ENCODE assay signal across 26 mouse cellular contexts in genomic region chr12:53869981-53870380, GRCm38 (mm10).
A peak's percentile ranks its signal among the peaks of the same experiment; 100 is the strongest.
DNase-seq lines count a peak whose midpoint lies in the region; ATAC-seq and TF ChIP-seq lines count a peak whose summit lies in the region.
"Had no signal": no experiment of that assay in that cellular context is flagged by ENCODE, and none has a peak within 500 bp of the region (broad histone marks: within the 10 kb centered on the region; RNA-seq: fewer than 3 reads in every experiment).

No protein-coding gene starts in this region.

- intact Hi-C loops in left cerebral cortex, postnatal 4 days (cut with DNase I): no loop called here

- H3K9me3 ChIP-seq in forebrain, embryonic 10.5 days: no peaks in the 10 kb centered on the region
- no peaks in the 10 kb centered on the region for H3K9me3 ChIP-seq in forebrain, embryonic 16.5 days (ENCODE audit: control insufficient read depth, low read length)
- no peaks in the 10 kb centered on the region for H3K9me3 ChIP-seq in liver, embryonic 11.5 days (ENCODE audit: control insufficient read depth, low read length)
- H3K9me3 ChIP-seq: forebrain, embryonic 12.5 days; heart, embryonic 15.5 days; hindbrain, embryonic 15.5 days; intestine, embryonic 15.5 days; limb, embryonic 12.5 days; liver, embryonic 12.5 days; midbrain, embryonic 15.5 days; stomach, embryonic 15.5 days had no signal

- peak; percentile 8 for DNase-seq in forebrain, embryonic 10.5 days (ENCODE audit: extremely low spot score, low spot score)
- DNase-seq in left cerebral cortex, postnatal 4 days: peak; percentile 17
- no peak for DNase-seq in left cerebral cortex, adult 8-10 months (ENCODE audit: low spot score in 2 of 2)
- peak; percentile 36 for DNase-seq in lung, postnatal 10 days
- no peak for DNase-seq in lung, adult 2 months
- no peak for DNase-seq in liver, embryonic 11.5 days (ENCODE audit: low spot score)
- DNase-seq: adrenal gland, adult 2 months; cerebellum, adult 9-10 months; gastrocnemius, postnatal 36 days; heart, postnatal 4 days; kidney, adult 8-10 months; kidney, postnatal 10 days; right cerebral cortex, postnatal 4 days; thymus, postnatal 25 days had no signal

- no peak for ATAC-seq in forebrain, embryonic 16.5 days
- no peak for ATAC-seq in liver, embryonic 11.5 days (replicated peaks; ENCODE audit: low FRiP score)
- ATAC-seq: intestine, embryonic 15.5 days; liver, embryonic 12.5 days; midbrain, embryonic 15.5 days; Patski had no signal

- no peaks in the 10 kb centered on the region for H3K36me3 ChIP-seq in forebrain, embryonic 10.5 days (replicated peaks)
- no peaks in the 10 kb centered on the region for H3K36me3 ChIP-seq in forebrain, embryonic 16.5 days (ENCODE audit: control insufficient read depth, insufficient read depth)
- H3K36me3 ChIP-seq in liver, embryonic 11.5 days (ENCODE audit: control insufficient read depth, insufficient read depth, low read length): no peaks in the 10 kb centered on the region
- H3K36me3 ChIP-seq: forebrain, embryonic 12.5 days; heart, embryonic 15.5 days; hindbrain, embryonic 15.5 days; intestine, embryonic 15.5 days; limb, embryonic 12.5 days; liver, embryonic 12.5 days; midbrain, embryonic 15.5 days; stomach, embryonic 15.5 days had no signal

- H3K27ac ChIP-seq in forebrain, embryonic 10.5 days: no peak overlapping the region
- H3K27ac ChIP-seq in forebrain, embryonic 16.5 days (ENCODE audit: low read length): no peak overlapping the region
- H3K27ac ChIP-seq in liver, embryonic 11.5 days (ENCODE audit: low read depth, low read length): no peak overlapping the region
- H3K27ac ChIP-seq: forebrain, embryonic 12.5 days; heart, embryonic 15.5 days; hindbrain, embryonic 15.5 days; intestine, embryonic 15.5 days; left cerebral cortex, adult 2 months; limb, embryonic 12.5 days; liver, embryonic 12.5 days; macrophage; midbrain, embryonic 15.5 days; stomach, embryonic 15.5 days had no signal

- 88% methylated on average over 4 of the region's 4 CpGs for WGBS in forebrain, embryonic 10.5 days
- 59% methylated on average over 4 of the region's 4 CpGs for WGBS in forebrain, embryonic 16.5 days
- 64% methylated on average over 4 of the region's 4 CpGs for WGBS in lung, adult 2 months
- WGBS in liver, embryonic 11.5 days: 73% methylated on average over 4 of the region's 4 CpGs

- H3K27me3 ChIP-seq in forebrain, embryonic 10.5 days (ENCODE audit: poor library complexity, severe bottlenecking): no peaks in the 10 kb centered on the region
- H3K27me3 ChIP-seq in forebrain, embryonic 16.5 days (replicated peaks; ENCODE audit: control insufficient read depth, insufficient read depth, low read length): no peaks in the 10 kb centered on the region
- H3K27me3 ChIP-seq in liver, embryonic 11.5 days (replicated peaks; ENCODE audit: control insufficient read depth, insufficient read depth, low read length): no peaks in the 10 kb centered on the region
- H3K27me3 ChIP-seq: forebrain, embryonic 12.5 days; heart, embryonic 15.5 days; hindbrain, embryonic 15.5 days; intestine, embryonic 15.5 days; liver, embryonic 12.5 days; midbrain, embryonic 15.5 days; stomach, embryonic 15.5 days had no signal

- H3K4me2 ChIP-seq in forebrain, embryonic 16.5 days (ENCODE audit: low read length): no peak overlapping the region
- no peak overlapping the region for H3K4me2 ChIP-seq in liver, embryonic 11.5 days
- H3K4me2 ChIP-seq: forebrain, embryonic 12.5 days; heart, embryonic 15.5 days; hindbrain, embryonic 15.5 days; intestine, embryonic 15.5 days; limb, embryonic 12.5 days; liver, embryonic 12.5 days; midbrain, embryonic 15.5 days; stomach, embryonic 15.5 days had no signal

- H3K4me3 ChIP-seq in forebrain, embryonic 10.5 days: no peak overlapping the region
- H3K4me3 ChIP-seq in forebrain, embryonic 16.5 days (replicated peaks; ENCODE audit: low read length): no peak overlapping the region
- H3K4me3 ChIP-seq in lung, adult 2 months (replicated peaks; ENCODE audit: extremely low read depth, low read depth, low read length): no peak overlapping the region
- no peak overlapping the region for H3K4me3 ChIP-seq in liver, embryonic 11.5 days (ENCODE audit: low read depth, low read length)
- H3K4me3 ChIP-seq: forebrain, embryonic 12.5 days; heart, embryonic 15.5 days; hindbrain, embryonic 15.5 days; intestine, embryonic 15.5 days; left cerebral cortex, adult 2 months; limb, embryonic 12.5 days; liver, embryonic 12.5 days; midbrain, embryonic 15.5 days; stomach, embryonic 15.5 days had no signal

- H3K9ac ChIP-seq in forebrain, embryonic 16.5 days (replicated peaks; ENCODE audit: low read depth, low read length): no peak overlapping the region
- H3K9ac ChIP-seq in liver, embryonic 11.5 days (ENCODE audit: low read depth, low read length): no peak overlapping the region
- H3K9ac ChIP-seq: forebrain, embryonic 12.5 days; heart, embryonic 15.5 days; hindbrain, embryonic 15.5 days; intestine, embryonic 15.5 days; limb, embryonic 12.5 days; liver, embryonic 12.5 days; midbrain, embryonic 15.5 days; stomach, embryonic 15.5 days had no signal

- H3K4me1 ChIP-seq in forebrain, embryonic 10.5 days: peaks cover 22% of the 10 kb centered on the region
- peaks cover 2% of the 10 kb centered on the region; the same call in 1 of the 2 replicates for H3K4me1 ChIP-seq in forebrain, embryonic 16.5 days (replicated peaks; ENCODE audit: control insufficient read depth, insufficient read depth, low read length)
- no peaks in the 10 kb centered on the region for H3K4me1 ChIP-seq in lung, adult 2 months (ENCODE audit: control insufficient read depth, insufficient read depth, low read length)
- H3K4me1 ChIP-seq in liver, embryonic 11.5 days (replicated peaks; ENCODE audit: control insufficient read depth, insufficient read depth, low read length): no peaks in the 10 kb centered on the region
- H3K4me1 ChIP-seq: heart, embryonic 15.5 days; intestine, embryonic 15.5 days; liver, embryonic 12.5 days; stomach, embryonic 15.5 days had no signal

- no peak for TF ChIP-seq POLR2A in lung, adult 2 months (IDR thresholded peaks at IDR 0.05; ENCODE audit: borderline replicate concordance, extremely low read depth, low read depth, low read length)

- TF ChIP-seq CTCF in lung, adult 2 months (IDR thresholded peaks at IDR 0.05; ENCODE audit: insufficient read depth, low read length): no peak

Comparison
In these comparisons a context has a peak if more than half of its experiments do, and no peak if none do; other contexts are left out.
1. DNase-seq: peak in forebrain, embryonic 10.5 days (single experiment), left cerebral cortex, postnatal 4 days (single experiment) and lung, postnatal 10 days (single experiment); none in left cerebral cortex, adult 8-10 months (0 of 2), lung, adult 2 months (single experiment) and liver, embryonic 11.5 days (single experiment).